Mouse (Mus musculus) C2C12 (cell line): ENCODE measurements around the gene Crcp. TPM values are rescaled to one million over a fixed set of nuclear protein-coding genes. Genes with fewer than 3 reads are reported as not detected.
A peak's percentile ranks its signal among the peaks of the same experiment; 100 is the strongest.

ENCODE experiments used
- H3K27me3 ChIP-seq: one replicate; pipeline ENCODE4 v1.6.1; 2011; ENCODE audit not compliant: control insufficient read depth, insufficient read depth, insufficient read length
- H3K36me3 ChIP-seq: one replicate; pipeline ENCODE4 v1.6.1; 2011; ENCODE audit not compliant: control insufficient read depth, insufficient read depth
- H3K4me3 ChIP-seq: one replicate; pipeline ENCODE4 v1.5.1; 2011; ENCODE audit warnings: mild to moderate bottlenecking, control low read depth; ENCODE audit not compliant: poor library complexity, insufficient read depth, severe bottlenecking
- H3K79me2 ChIP-seq: one replicate; pipeline ENCODE4 v1.6.1; 2011; ENCODE audit not compliant: control insufficient read depth, insufficient read depth
- H3K79me3 ChIP-seq: one replicate; pipeline ENCODE4 v1.6.1; 2011; ENCODE audit warnings: low read depth, control low read depth
- H3ac ChIP-seq: one replicate; pipeline ENCODE3; 2011; ENCODE audit warnings: low read depth; ENCODE audit not compliant: control insufficient read depth, insufficient read length
- CEBPB ChIP-seq: IDR thresholded peaks from one replicate; pipeline ENCODE4 v1.6.1; 2011; ENCODE audit warnings: low read depth, mild to moderate bottlenecking, control low read depth, moderate library complexity
- CTCF ChIP-seq: IDR thresholded peaks from one replicate; pipeline ENCODE4 v1.5.1; 2011; ENCODE audit not compliant: control insufficient read depth, insufficient read depth, insufficient read length
- FOSL1 ChIP-seq: IDR thresholded peaks from one replicate; pipeline ENCODE4 v1.8.0; 2011; ENCODE audit warnings: mild to moderate bottlenecking, low read length; ENCODE audit not compliant: poor library complexity, insufficient read depth, severe bottlenecking
- MAX ChIP-seq: IDR thresholded peaks from one replicate; pipeline ENCODE4 v1.6.1; 2011; ENCODE audit warnings: mild to moderate bottlenecking, control low read depth
- MYOD1 ChIP-seq: IDR thresholded peaks from one replicate; pipeline ENCODE4 v1.6.1; 2011; ENCODE audit warnings: low read depth; ENCODE audit not compliant: control insufficient read depth, insufficient read length
- MYOG ChIP-seq: IDR thresholded peaks from one replicate; pipeline ENCODE4 v1.6.1; 2011; ENCODE audit not compliant: control insufficient read depth, insufficient read length; ENCODE audit errors: extremely low read depth
- USF1 ChIP-seq: IDR thresholded peaks from one replicate; pipeline ENCODE4 v1.6.1; 2011; ENCODE audit warnings: low read depth, mild to moderate bottlenecking, control low read depth, moderate library complexity
- polyA plus RNA-seq: library from polyadenylated mRNA; unstranded; fragments of >200 nt; fragmentation: generic; extraction: Trizol; gene quantifications from one replicate; pipeline ENCODE4 v1.2.1, GENCODE M21; 2012; ENCODE audit warnings: missing spikeins

Crcp gene
- polyA plus RNA-seq, 1 experiment: 32.6 TPM

DNA sequence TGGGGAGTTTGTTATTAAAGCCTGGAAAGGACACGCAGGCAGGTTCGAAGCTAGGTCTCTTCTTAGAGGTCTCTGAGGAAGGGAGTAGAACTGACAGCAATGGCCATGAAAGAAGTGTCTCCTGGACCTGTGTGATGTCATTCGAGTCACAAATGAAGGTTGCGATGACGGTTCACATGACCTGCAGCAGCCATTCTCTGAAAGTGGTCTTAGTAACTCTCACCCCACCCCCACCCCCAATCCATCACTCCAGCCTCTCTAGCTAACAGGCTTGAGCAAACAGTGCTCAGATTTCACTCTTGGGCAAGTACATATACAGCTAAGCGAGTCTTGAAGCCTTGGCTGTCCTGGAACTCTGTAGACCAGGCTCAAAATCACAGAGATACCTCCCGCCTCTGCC lies 25.9 kb upstream of the Crcp start:
- no peak overlapping the region for H3ac ChIP-seq
- H3K79me3 ChIP-seq: peaks cover 5% of the 10 kb centered on the region
- TF ChIP-seq FOSL1 (no peak), MAX (no peak), MYOG (no peak), CEBPB (no peak), USF1 (no peak)
- no peaks in the 10 kb centered on the region for H3K79me2 ChIP-seq
- no peaks in the 10 kb centered on the region for H3K27me3 ChIP-seq
- H3K36me3 ChIP-seq: peaks cover 16% of the 10 kb centered on the region
- H3K4me3 ChIP-seq: peak overlapping the region; percentile 52

DNA sequence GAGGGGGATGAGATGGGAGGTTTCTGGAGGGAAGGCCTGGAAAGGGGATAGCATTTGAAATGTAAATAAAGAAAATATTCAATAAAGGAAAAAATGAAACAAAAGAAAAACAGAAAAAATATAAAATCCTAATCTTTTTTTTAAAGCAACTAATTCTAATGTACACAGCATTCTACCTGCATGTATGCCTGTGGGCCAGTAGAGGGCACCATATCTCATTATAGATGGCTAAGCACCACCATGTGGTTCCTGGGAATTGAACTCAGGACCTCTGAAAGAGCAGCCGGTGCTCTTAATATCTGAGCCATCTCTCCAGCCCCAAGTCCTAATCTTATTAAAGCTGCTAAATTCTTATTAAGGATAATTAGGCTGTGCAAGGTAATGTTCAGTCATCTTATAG lies 21.7 kb upstream of the Crcp start:
- Histone ChIP-seq H3K4me3 (no peak overlapping the region), H3K36me3 (no peaks in the 10 kb centered on the region), H3K27me3 (no peaks in the 10 kb centered on the region), H3K79me2 (no peaks in the 10 kb centered on the region), H3ac (no peak overlapping the region), H3K79me3 (peaks cover 3% of the 10 kb centered on the region)
- TF ChIP-seq MAX: no peak
- TF ChIP-seq CTCF: peak; percentile 8
- TF ChIP-seq MYOD1: no peak

GRCm38 (mm10) chr5:130008034-130008590 lies 21.0 kb upstream of the Crcp start:
- H3K79me3 ChIP-seq: no peaks in the 10 kb centered on the region
- TF ChIP-seq FOSL1: no peak
- no peak for TF ChIP-seq MAX
- TF ChIP-seq MYOD1: no peak
- TF ChIP-seq MYOG: no peak
- TF ChIP-seq USF1: no peak
- no peak for TF ChIP-seq CTCF
- TF ChIP-seq CEBPB: no peak
- no peaks in the 10 kb centered on the region for H3K27me3 ChIP-seq
- H3ac ChIP-seq: no peak overlapping the region
- H3K4me3 ChIP-seq: no peak overlapping the region
- no peaks in the 10 kb centered on the region for H3K36me3 ChIP-seq
- H3K79me2 ChIP-seq: no peaks in the 10 kb centered on the region

- TF ChIP-seq FOSL1: no peak
- no peak for TF ChIP-seq CTCF
- TF ChIP-seq MYOD1: no peak
- Histone ChIP-seq H3K27me3 (no peaks in the 10 kb centered on the region), H3ac (no peak overlapping the region), H3K36me3 (no peaks in the 10 kb centered on the region), H3K79me2 (no peaks in the 10 kb centered on the region), H3K79me3 (no peaks in the 10 kb centered on the region), H3K4me3 (no peak overlapping the region)
Measured at GRCm38 (mm10) chr5:130009784-130010183, 19.3 kb upstream of the Crcp start.

GRCm38 (mm10) chr5:130010961-130011360 lies 18.1 kb upstream of the Crcp start:
- H3K36me3 ChIP-seq: no peaks in the 10 kb centered on the region
- H3K79me3 ChIP-seq: no peaks in the 10 kb centered on the region
- TF ChIP-seq CEBPB: no peak
- no peak for TF ChIP-seq MYOG
- TF ChIP-seq FOSL1: no peak
- no peak for TF ChIP-seq MAX
- H3K4me3 ChIP-seq: no peak overlapping the region
- no peaks in the 10 kb centered on the region for H3K27me3 ChIP-seq
- H3ac ChIP-seq: no peak overlapping the region
- no peaks in the 10 kb centered on the region for H3K79me2 ChIP-seq

GRCm38 (mm10) chr5:130015104-130015503 lies 14.0 kb upstream of the Crcp start:
- Histone ChIP-seq H3ac (no peak overlapping the region), H3K79me2 (no peaks in the 10 kb centered on the region), H3K4me3 (no peak overlapping the region), H3K27me3 (no peaks in the 10 kb centered on the region), H3K79me3 (no peaks in the 10 kb centered on the region), H3K36me3 (no peaks in the 10 kb centered on the region)
- TF ChIP-seq FOSL1 (no peak), MYOG (no peak), CTCF (no peak), CEBPB (no peak), MAX (no peak), USF1 (no peak), MYOD1 (no peak)
